Comparison of ENCODE assay signal across 8 mouse cellular contexts in genomic region chr9:21243826-21244427, GRCm38 (mm10). TPM values are rescaled to one million over a fixed set of nuclear protein-coding genes. Genes with fewer than 3 reads are reported as not detected.
DNase-seq lines count a peak whose midpoint lies in the region; ATAC-seq and TF ChIP-seq lines count a peak whose summit lies in the region.

No protein-coding gene starts in this region.

- H3K4me2 ChIP-seq in hindbrain, postnatal 0 days (ENCODE audit: low read depth, low read length): peak overlapping the region; percentile 80

- DNase-seq in layer of hippocampus, adult 2 months (ENCODE audit: low spot score in 2 of 2): no peak
- DNase-seq in layer of hippocampus, postnatal 36 days: no peak
- DNase-seq in cerebellum, adult 9-10 months: peak; percentile 89
- peak; percentile 31 for DNase-seq in hindbrain, postnatal 0 days (ENCODE audit: low spot score)
- DNase-seq in naive thymus-derived CD4-positive, alpha-beta T cell, adult 2 months (ENCODE audit: low read depth): peak; percentile 32
- no peak for DNase-seq in urinary bladder, postnatal 10 days (ENCODE audit: low spot score)
- DNase-seq in thymus, postnatal 36 days: no peak
- DNase-seq in thymus, postnatal 4 days: no peak

- H3K4me1 ChIP-seq in hindbrain, postnatal 0 days (ENCODE audit: insufficient read depth, low read length): no peaks in the 10 kb centered on the region

- no peaks in the 10 kb centered on the region for H3K9me3 ChIP-seq in hindbrain, postnatal 0 days (ENCODE audit: low read length)

- peak; percentile 46 for ATAC-seq in hindbrain, postnatal 0 days

- H3K27ac ChIP-seq in layer of hippocampus, adult 2 months: peak overlapping the region; percentile 75
- peak overlapping the region; percentile 67 for H3K27ac ChIP-seq in hindbrain, postnatal 0 days

- H3K36me3 ChIP-seq in hindbrain, postnatal 0 days (ENCODE audit: insufficient read depth, low read length): no peaks in the 10 kb centered on the region

- TF ChIP-seq CTCF in layer of hippocampus, adult 2 months (conservative IDR thresholded peaks at IDR 0.05): no peak
- TF ChIP-seq CTCF in hindbrain, postnatal 0 days (IDR thresholded peaks at IDR 0.05; ENCODE audit: low read depth): no peak

- 3% methylated on average over 42 of the region's 42 CpGs for WGBS in hindbrain, postnatal 0 days

- H3K27me3 ChIP-seq in hindbrain, postnatal 0 days (ENCODE audit: insufficient read depth, low read length): peaks cover 37% of the 10 kb centered on the region

- H3K4me3 ChIP-seq in layer of hippocampus, adult 2 months: peak overlapping the region; percentile 57
- peak overlapping the region; percentile 47 for H3K4me3 ChIP-seq in hindbrain, postnatal 0 days (ENCODE audit: low read length)

- peak overlapping the region; percentile 52 for H3K9ac ChIP-seq in hindbrain, postnatal 0 days (replicated peaks; ENCODE audit: low read length)

RNA-seq across cellular contexts. Expression of gene S1pr5, which starts 4.3 kb away (rescaled TPM):
- 10 to 100 TPM; 10.6 to 10.9 TPM for total RNA-seq in layer of hippocampus, adult 2 months (2021)
- 10 to 100 TPM; 11.1 to 11.2 TPM for total RNA-seq in layer of hippocampus, postnatal 36 days (2021)
- 4.9 and 8.2 TPM in 2 replicates for total RNA-seq in hindbrain, postnatal 0 days (2014; rRNA removed)
- polyA plus RNA-seq in hindbrain, postnatal 0 days (2015; fragmentation: Nextera tagmentation; extraction: Ambion mirVana): 2.9 and 3.1 TPM in 2 replicates

RNA-seq across cellular contexts. Expression of gene Keap1, which starts 4.8 kb away (rescaled TPM):
- total RNA-seq in layer of hippocampus, adult 2 months (2021): 10 to 100 TPM; 56.7 to 60.6 TPM
- 10 to 100 TPM; 57.2 to 58.1 TPM for total RNA-seq in layer of hippocampus, postnatal 36 days (2021)
- 74.9 and 98.9 TPM in 2 replicates for total RNA-seq in hindbrain, postnatal 0 days (2014; rRNA removed)
- polyA plus RNA-seq in hindbrain, postnatal 0 days (2015; fragmentation: Nextera tagmentation; extraction: Ambion mirVana): 59.4 and 60.9 TPM in 2 replicates

RNA-seq across cellular contexts. Expression of gene Atg4d, which starts 21.2 kb away (rescaled TPM):
- total RNA-seq in layer of hippocampus, adult 2 months (2021): 10 to 100 TPM; 39.8 to 40.2 TPM
- 10 to 100 TPM; 38.8 to 40.9 TPM for total RNA-seq in layer of hippocampus, postnatal 36 days (2021)
- total RNA-seq in hindbrain, postnatal 0 days (2014; rRNA removed): 24.8 and 38.6 TPM in 2 replicates
- 32.1 and 35.5 TPM in 2 replicates for polyA plus RNA-seq in hindbrain, postnatal 0 days (2015; fragmentation: Nextera tagmentation; extraction: Ambion mirVana)

RNA-seq across cellular contexts. Expression of gene Kri1, which starts 43.8 kb away (rescaled TPM):
- total RNA-seq in layer of hippocampus, adult 2 months (2021): 10 to 100 TPM; 45.1 to 46.6 TPM
- 10 to 100 TPM; 48.1 to 50.2 TPM for total RNA-seq in layer of hippocampus, postnatal 36 days (2021)
- total RNA-seq in hindbrain, postnatal 0 days (2014; rRNA removed): 14.8 and 15.3 TPM in 2 replicates
- 10.9 and 11.8 TPM in 2 replicates for polyA plus RNA-seq in hindbrain, postnatal 0 days (2015; fragmentation: Nextera tagmentation; extraction: Ambion mirVana)

RNA-seq across cellular contexts. Expression of gene Cdkn2d, which starts 47.3 kb away (rescaled TPM):
- 10 to 100 TPM; 53.7 to 54.4 TPM for total RNA-seq in layer of hippocampus, adult 2 months (2021)
- 10 to 100 TPM; 53.0 to 62.9 TPM for total RNA-seq in layer of hippocampus, postnatal 36 days (2021)
- total RNA-seq in hindbrain, postnatal 0 days (2014; rRNA removed): 115 and 123 TPM in 2 replicates
- polyA plus RNA-seq in hindbrain, postnatal 0 days (2015; fragmentation: Nextera tagmentation; extraction: Ambion mirVana): 134 and 142 TPM in 2 replicates

Comparison
In these comparisons a context has a peak if more than half of its experiments do, and no peak if none do; other contexts are left out.
1. DNase-seq: peak in cerebellum, adult 9-10 months (single experiment), hindbrain, postnatal 0 days (single experiment) and naive thymus-derived CD4-positive, alpha-beta T cell, adult 2 months (single experiment); none in layer of hippocampus, adult 2 months (0 of 2), layer of hippocampus, postnatal 36 days (0 of 2), urinary bladder, postnatal 10 days (single experiment), thymus, postnatal 36 days (0 of 2) and thymus, postnatal 4 days (single experiment).